Mouse (Mus musculus) kidney, adult 2 months (tissue): ENCODE data around the gene Lekr1.

Experiments used
- CTCF ChIP-seq: fragments of 200-500 bp; conservative IDR thresholded peaks from 2 replicates; pipeline ENCODE4 v1.5.1; 2011; ENCODE audit warnings: low read depth, mild to moderate bottlenecking, control low read depth, low read length, moderate library complexity, mixed read lengths; ENCODE audit not compliant: insufficient read depth, insufficient read length
- POLR2A ChIP-seq: fragments of 200-500 bp; IDR thresholded peaks from one replicate; pipeline ENCODE4 v1.6.1; 2011; ENCODE audit warnings: low read depth, low read length, control low read depth

DNA sequence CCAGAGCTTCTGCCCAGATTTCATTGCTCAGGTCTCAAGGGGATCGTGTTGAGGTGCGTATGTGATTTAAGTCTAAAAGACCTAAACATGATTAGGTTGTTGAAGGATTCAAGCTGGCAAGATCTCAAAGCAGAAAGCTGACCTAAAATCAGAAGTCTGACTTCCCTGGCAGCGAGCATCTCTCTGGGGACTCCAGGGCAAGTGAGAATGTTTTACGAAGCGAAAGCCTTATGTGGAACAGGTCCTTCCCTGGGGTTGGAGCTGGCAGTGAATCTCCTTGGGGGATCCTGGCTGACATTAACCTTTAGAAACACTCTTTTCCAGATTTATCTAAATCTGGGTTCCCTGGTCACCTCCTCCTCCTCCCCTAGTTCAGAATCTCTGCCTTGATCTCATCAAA lies 187.7 kb downstream of the Lekr1 start:
- TF ChIP-seq CTCF (no peak), POLR2A (no peak)
